ENCODE assay signal across 26 mouse cellular contexts in the genomic region with DNA sequence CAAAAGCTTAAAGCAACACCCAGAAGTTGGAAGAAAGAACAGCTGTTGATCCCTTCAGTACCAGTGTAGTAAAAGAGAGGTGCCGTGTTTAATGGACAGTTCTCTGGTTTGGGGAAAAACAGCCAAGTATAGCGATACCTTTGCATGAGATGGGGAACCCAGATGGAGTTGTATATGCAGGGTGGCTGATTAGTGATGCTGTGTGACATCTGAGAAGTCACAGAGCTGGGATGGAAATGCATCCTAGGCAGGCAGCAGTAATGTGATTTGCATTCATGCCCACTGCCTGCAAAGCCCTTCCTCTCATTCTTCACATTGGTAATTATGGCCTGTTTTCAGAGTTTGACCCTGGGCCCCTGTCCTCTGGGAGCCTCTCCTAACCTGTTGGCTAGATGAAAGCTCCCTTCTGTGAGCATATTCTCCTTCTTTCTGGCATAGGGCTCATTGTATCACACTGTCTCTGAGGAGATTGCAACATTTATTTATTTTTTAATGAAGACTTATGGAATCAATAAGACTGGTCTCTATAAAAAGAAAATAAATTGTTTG.
DNase-seq lines count a peak whose midpoint lies in the region; ATAC-seq and TF ChIP-seq lines count a peak whose summit lies in the region.
"Had no signal": no experiment of that assay in that cellular context is flagged by ENCODE, and none has a peak within 500 bp of the region (broad histone marks: within the 10 kb centered on the region; RNA-seq: fewer than 3 reads in every experiment).

No protein-coding gene starts in this region.

- no peak overlapping the region for H3K4me2 ChIP-seq in forebrain, embryonic 12.5 days
- H3K4me2 ChIP-seq in forebrain, postnatal 0 days (ENCODE audit: low read depth) = no peak overlapping the region
- no peak overlapping the region for H3K4me2 ChIP-seq in midbrain, embryonic 11.5 days
- no peak overlapping the region for H3K4me2 ChIP-seq in midbrain, embryonic 14.5 days (ENCODE audit: low read length)
- no peak overlapping the region for H3K4me2 ChIP-seq in forebrain, embryonic 15.5 days (replicated peaks)
- H3K4me2 ChIP-seq: heart, embryonic 12.5 days; hindbrain, embryonic 15.5 days; limb, embryonic 13.5 days; liver, embryonic 11.5 days had no signal

- WGBS in forebrain, embryonic 12.5 days = 76% methylated on average over 2 of the region's 2 CpGs
- WGBS in forebrain, postnatal 0 days = 51% methylated on average over 2 of the region's 2 CpGs
- 83% methylated on average over 2 of the region's 2 CpGs for WGBS in midbrain, embryonic 11.5 days
- 67% methylated on average over 2 of the region's 2 CpGs for WGBS in midbrain, embryonic 14.5 days
- WGBS in forebrain, embryonic 15.5 days = 65% methylated on average over 2 of the region's 2 CpGs

- DNase-seq in forebrain, postnatal 0 days = no peak
- no peak for DNase-seq in midbrain, embryonic 11.5 days (ENCODE audit: low spot score, missing footprints)
- no peak for DNase-seq in midbrain, embryonic 14.5 days
- DNase-seq in embryo, embryonic 9.5 days (ENCODE audit: extremely low spot score) = peak; percentile 12
- no peak for DNase-seq in lung, postnatal 25 days (ENCODE audit: low spot score)
- no peak for DNase-seq in thymus, postnatal 36 days
- DNase-seq: adrenal gland, adult 2 months; adrenal gland, postnatal 36 days; cerebellum, adult 8-10 months; cerebellum, postnatal 25 days; gastrocnemius, postnatal 14 days; heart, adult 2 months; kidney, adult 18-20 months; kidney, postnatal 36 days had no signal

- H3K36me3 ChIP-seq in forebrain, embryonic 12.5 days (replicated peaks) = no peaks in the 10 kb centered on the region
- no peaks in the 10 kb centered on the region for H3K36me3 ChIP-seq in forebrain, postnatal 0 days (ENCODE audit: insufficient read depth)
- H3K36me3 ChIP-seq in midbrain, embryonic 11.5 days (ENCODE audit: control insufficient read depth, insufficient read depth, low read length) = no peaks in the 10 kb centered on the region
- no peaks in the 10 kb centered on the region for H3K36me3 ChIP-seq in midbrain, embryonic 14.5 days (ENCODE audit: control insufficient read depth, insufficient read depth, low read length)
- H3K36me3 ChIP-seq in forebrain, embryonic 15.5 days = no peaks in the 10 kb centered on the region
- H3K36me3 ChIP-seq: heart, embryonic 12.5 days; hindbrain, embryonic 15.5 days; limb, embryonic 13.5 days had no signal

- H3K27ac ChIP-seq in forebrain, embryonic 12.5 days = no peak overlapping the region
- no peak overlapping the region for H3K27ac ChIP-seq in forebrain, postnatal 0 days (ENCODE audit: low read depth, low read length)
- H3K27ac ChIP-seq in midbrain, embryonic 11.5 days (ENCODE audit: low read depth, low read length) = no peak overlapping the region
- no peak overlapping the region for H3K27ac ChIP-seq in midbrain, embryonic 14.5 days (replicated peaks; ENCODE audit: low read depth, low read length)
- H3K27ac ChIP-seq in forebrain, embryonic 15.5 days (replicated peaks) = no peak overlapping the region
- H3K27ac ChIP-seq: heart, adult 2 months; hindbrain, embryonic 15.5 days; layer of hippocampus, adult 2 months; left cerebral cortex, adult 2 months; limb, embryonic 13.5 days; macrophage had no signal

- peak; percentile 61 for ATAC-seq in forebrain, embryonic 12.5 days (ENCODE audit: low FRiP score)
- no peak for ATAC-seq in forebrain, postnatal 0 days
- peak; percentile 48; the same call in 1 of the 2 replicates for ATAC-seq in midbrain, embryonic 11.5 days (ENCODE audit: low FRiP score)
- ATAC-seq in midbrain, embryonic 14.5 days (ENCODE audit: low FRiP score, low TSS enrichment) = no peak
- ATAC-seq in forebrain, embryonic 15.5 days (replicated peaks) = peak; percentile 48; the same call in 1 of the 2 replicates
- ATAC-seq: activated CD4-positive, CD25-positive, alpha-beta regulatory T cell, adult 4 months had no signal

- no peaks in the 10 kb centered on the region for H3K27me3 ChIP-seq in forebrain, embryonic 12.5 days
- H3K27me3 ChIP-seq in forebrain, postnatal 0 days (ENCODE audit: insufficient read depth, low read length) = no peaks in the 10 kb centered on the region
- no peaks in the 10 kb centered on the region for H3K27me3 ChIP-seq in midbrain, embryonic 11.5 days (ENCODE audit: control insufficient read depth, insufficient read depth, low read length)
- no peaks in the 10 kb centered on the region for H3K27me3 ChIP-seq in midbrain, embryonic 14.5 days (ENCODE audit: control insufficient read depth, insufficient read depth, low read length)
- H3K27me3 ChIP-seq in forebrain, embryonic 15.5 days = no peaks in the 10 kb centered on the region
- H3K27me3 ChIP-seq: CH12.LX; heart, embryonic 12.5 days; hindbrain, embryonic 15.5 days; limb, embryonic 13.5 days had no signal

- TF ChIP-seq CTCF in forebrain, postnatal 0 days (IDR thresholded peaks at IDR 0.05; ENCODE audit: low read depth) = no peak

- H3K4me3 ChIP-seq in forebrain, embryonic 12.5 days (replicated peaks) = no peak overlapping the region
- no peak overlapping the region for H3K4me3 ChIP-seq in forebrain, postnatal 0 days (ENCODE audit: low read depth, low read length)
- H3K4me3 ChIP-seq in midbrain, embryonic 11.5 days (ENCODE audit: low read depth, low read length) = no peak overlapping the region
- H3K4me3 ChIP-seq in midbrain, embryonic 14.5 days (replicated peaks; ENCODE audit: low read depth, low read length) = no peak overlapping the region
- H3K4me3 ChIP-seq in forebrain, embryonic 15.5 days = no peak overlapping the region
- H3K4me3 ChIP-seq: heart, adult 2 months; heart, embryonic 12.5 days; hindbrain, embryonic 15.5 days; layer of hippocampus, adult 2 months; left cerebral cortex, adult 2 months; limb, embryonic 13.5 days; myocyte had no signal

- 0 out of 2 replicates have a peak, but pooled peaks cover 5% of the 10 kb centered on the region for H3K4me1 ChIP-seq in forebrain, embryonic 12.5 days
- H3K4me1 ChIP-seq in forebrain, postnatal 0 days (ENCODE audit: insufficient read depth) = no peaks in the 10 kb centered on the region
- H3K4me1 ChIP-seq in midbrain, embryonic 11.5 days (ENCODE audit: control insufficient read depth, insufficient read depth, low read length) = no peaks in the 10 kb centered on the region
- H3K4me1 ChIP-seq in midbrain, embryonic 14.5 days (ENCODE audit: control insufficient read depth, insufficient read depth, low read length) = 0 out of 2 replicates have a peak, but pooled peaks cover 3% of the 10 kb centered on the region
- peaks cover 4% of the 10 kb centered on the region; the same call in 1 of the 2 replicates for H3K4me1 ChIP-seq in forebrain, embryonic 15.5 days
- H3K4me1 ChIP-seq: heart, embryonic 12.5 days; hindbrain, embryonic 15.5 days; limb, embryonic 13.5 days had no signal

- no peaks in the 10 kb centered on the region for H3K9me3 ChIP-seq in forebrain, embryonic 12.5 days
- H3K9me3 ChIP-seq in forebrain, postnatal 0 days (ENCODE audit: low read length) = no peaks in the 10 kb centered on the region
- H3K9me3 ChIP-seq in midbrain, embryonic 11.5 days (ENCODE audit: control insufficient read depth, low read length) = no peaks in the 10 kb centered on the region
- H3K9me3 ChIP-seq in midbrain, embryonic 14.5 days (ENCODE audit: control insufficient read depth, low read length) = no peaks in the 10 kb centered on the region
- H3K9me3 ChIP-seq in forebrain, embryonic 15.5 days = no peaks in the 10 kb centered on the region
- H3K9me3 ChIP-seq: heart, embryonic 12.5 days; hindbrain, embryonic 15.5 days had no signal

- H3K9ac ChIP-seq in forebrain, embryonic 12.5 days = no peak overlapping the region
- H3K9ac ChIP-seq in forebrain, postnatal 0 days = no peak overlapping the region
- H3K9ac ChIP-seq in midbrain, embryonic 11.5 days (ENCODE audit: low read length) = no peak overlapping the region
- no peak overlapping the region for H3K9ac ChIP-seq in midbrain, embryonic 14.5 days (replicated peaks; ENCODE audit: low read length)
- H3K9ac ChIP-seq in forebrain, embryonic 15.5 days (replicated peaks) = no peak overlapping the region
- H3K9ac ChIP-seq: heart, embryonic 12.5 days; hindbrain, embryonic 15.5 days; limb, embryonic 13.5 days had no signal

Comparison
In these comparisons a context has a peak if more than half of its experiments do, and no peak if none do; other contexts are left out.
1. ATAC-seq: peak in forebrain, embryonic 12.5 days (single experiment), midbrain, embryonic 11.5 days (single experiment) and forebrain, embryonic 15.5 days (single experiment); none in forebrain, postnatal 0 days (single experiment) and midbrain, embryonic 14.5 days (single experiment).